Mouse (Mus musculus) myocyte (in vitro differentiated cells): ENCODE measurements around the gene Timm50.

Experiments used
- CEBPB ChIP-seq: IDR thresholded peaks from 2 replicates; pipeline ENCODE4 v1.6.1; 2011; ENCODE audit warnings: mild to moderate bottlenecking, moderate library complexity; ENCODE audit not compliant: poor library complexity, insufficient read depth, severe bottlenecking
- MAX ChIP-seq: IDR thresholded peaks from one replicate; pipeline ENCODE4 v1.6.1; 2011; ENCODE audit warnings: low read depth, mild to moderate bottlenecking, control low read depth
- MYOD1 ChIP-seq, 3 experiments: IDR thresholded peaks; one replicate each; pipeline ENCODE4 v1.6.1; 2011; ENCODE audit warnings: control low read depth in 2 of 3, low read depth in 2 of 3, mild to moderate bottlenecking in 2 of 3, moderate library complexity in 1 of 3; ENCODE audit not compliant: insufficient read length in 2 of 3, control insufficient read depth in 1 of 3
- MYOG ChIP-seq, 3 experiments: IDR thresholded peaks; one replicate each; pipeline ENCODE4 v1.6.1; 2011; ENCODE audit warnings: control low read depth in 2 of 3, low read depth in 2 of 3, mild to moderate bottlenecking in 2 of 3; ENCODE audit not compliant: insufficient read length in 2 of 3, control insufficient read depth in 1 of 3, insufficient read depth in 1 of 3
- POLR2A ChIP-seq: IDR thresholded peaks from one replicate; pipeline ENCODE4 v1.6.1; 2011; ENCODE audit warnings: low read depth, mild to moderate bottlenecking, control low read depth, moderate library complexity; ENCODE audit not compliant: insufficient read length
- SRF ChIP-seq: IDR thresholded peaks from one replicate; pipeline ENCODE4 v1.6.1; 2011; ENCODE audit warnings: low read depth; ENCODE audit not compliant: control insufficient read depth, insufficient read length
- TCF12 ChIP-seq: IDR thresholded peaks from one replicate; pipeline ENCODE4 v1.6.1; 2011; ENCODE audit warnings: mild to moderate bottlenecking, control low read depth; ENCODE audit not compliant: poor library complexity, insufficient read depth, severe bottlenecking
- USF1 ChIP-seq: IDR thresholded peaks from one replicate; pipeline ENCODE4 v1.6.1; 2011; ENCODE audit warnings: low read depth, mild to moderate bottlenecking, control low read depth, moderate library complexity

DNA sequence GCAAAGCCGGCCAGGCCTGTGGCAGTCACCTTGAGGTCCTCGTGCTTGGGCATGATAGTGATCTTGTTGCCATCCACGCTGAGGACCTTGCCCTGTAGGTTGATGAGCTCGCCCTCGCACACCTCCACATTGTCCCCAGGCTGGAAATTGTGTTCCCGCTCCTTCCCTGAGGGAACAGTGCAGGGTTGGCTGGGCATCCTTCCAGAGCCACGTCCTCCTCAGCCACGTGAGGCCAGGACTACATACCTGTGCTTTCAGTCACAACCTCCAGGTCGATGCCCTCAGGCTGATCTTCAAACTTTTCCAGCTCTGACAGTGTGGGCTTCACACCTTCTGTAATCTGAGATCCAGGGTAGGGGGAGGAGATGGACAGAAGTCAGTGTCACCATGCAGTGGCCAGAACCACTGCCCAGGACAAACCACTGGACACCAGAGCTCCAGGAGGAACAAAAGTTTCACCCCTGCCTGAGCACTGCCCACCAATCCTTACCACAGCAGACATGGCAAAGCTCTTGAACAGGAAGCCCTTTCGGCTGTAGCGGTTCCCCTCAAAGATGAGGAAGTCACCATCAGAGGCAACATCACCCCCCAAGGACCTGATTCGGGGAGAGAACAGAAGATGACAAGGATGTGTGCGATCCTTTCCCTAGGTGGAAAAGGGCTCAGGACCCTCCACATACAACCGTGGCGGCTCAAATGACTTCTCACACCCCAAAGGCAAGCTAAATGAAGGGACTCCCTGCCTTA is 10.3 kb upstream of the Timm50 start:
- TF ChIP-seq MYOD1 (IDR thresholded peaks at IDR 0.05; ENCODE audit: control insufficient read depth in 1 of 3, insufficient read length in 2 of 3, low read depth in 2 of 3): no peak
- TF ChIP-seq POLR2A: no peak
- TF ChIP-seq SRF: no peak
- TF ChIP-seq USF1: no peak
- no peak for TF ChIP-seq MAX
- TF ChIP-seq TCF12: no peak
- no peak for TF ChIP-seq CEBPB
- TF ChIP-seq MYOG (IDR thresholded peaks at IDR 0.05; ENCODE audit: control insufficient read depth in 1 of 3, insufficient read depth in 1 of 3, insufficient read length in 2 of 3, low read depth in 2 of 3): no peak
